Mouse (Mus musculus) ES-E14 (cell line): ENCODE measurements at regions not wholly inside any gene's neighbourhood (a gene's known extent, or its start where the extent isn't known, plus 50 kb on each side); places are given as distances from the start of the nearest gene placed in this dataset.

Experiments used
- MAFK ChIP-seq: IDR thresholded peaks from 2 replicates; pipeline ENCODE4 v1.6.1; 2014; ENCODE audit warnings: mild to moderate bottlenecking, low read depth, low read length, inconsistent platforms; ENCODE audit not compliant: insufficient read depth
- ZC3H11A ChIP-seq: IDR thresholded peaks from 2 replicates; pipeline ENCODE4 v1.6.1; 2012; ENCODE audit warnings: low read depth, mild to moderate bottlenecking, inconsistent platforms, low read length, borderline replicate concordance

GRCm38 (mm10) chr3:149262332-149262970, 272.1 kb upstream of the Adgrl2 start:
- TF ChIP-seq ZC3H11A (no peak), MAFK (no peak)
